8 mouse cellular contexts compared by ENCODE assay signal in genomic region chr7:126429503-126429898, GRCm38 (mm10). TPM values are rescaled to one million over a fixed set of nuclear protein-coding genes. Genes with fewer than 3 reads are reported as not detected.
DNase-seq lines count a peak whose midpoint lies in the region; ATAC-seq lines count a peak whose summit lies in the region.

No protein-coding gene starts in this region.

- DNase-seq in heart, postnatal 36 days = no peak
- DNase-seq in brain, adult 2 months (ENCODE audit: low read depth, low spot score) = peak; percentile 12
- no peak for DNase-seq in right cerebral cortex, postnatal 4 days
- DNase-seq in left cerebral cortex, postnatal 14 days (ENCODE audit: low spot score in 2 of 2) = no peak
- DNase-seq in right cerebral cortex, postnatal 25 days = no peak

- no peaks in the 10 kb centered on the region for H3K27me3 ChIP-seq in heart, embryonic 16.5 days (ENCODE audit: control insufficient read depth, insufficient read depth, low read length)
- no peaks in the 10 kb centered on the region for H3K27me3 ChIP-seq in hindbrain, embryonic 15.5 days
- no peaks in the 10 kb centered on the region for H3K27me3 ChIP-seq in midbrain, embryonic 15.5 days (replicated peaks)

- no peak; the same call in 1 of the 2 replicates for ATAC-seq in heart, embryonic 16.5 days (replicated peaks; ENCODE audit: extremely low read depth, insufficient read depth, low FRiP score)
- peak; percentile 49 for ATAC-seq in hindbrain, embryonic 15.5 days (ENCODE audit: low FRiP score, low read depth)
- ATAC-seq in midbrain, embryonic 15.5 days (replicated peaks) = peak; percentile 28

- 30% methylated on average over 15 of the region's 15 CpGs for WGBS in heart, embryonic 16.5 days
- 29% methylated on average over 15 of the region's 15 CpGs for WGBS in hindbrain, embryonic 15.5 days
- WGBS in midbrain, embryonic 15.5 days = 29% methylated on average over 15 of the region's 15 CpGs

- peak overlapping the region; percentile 64 for H3K9ac ChIP-seq in heart, embryonic 16.5 days (ENCODE audit: low read length)
- H3K9ac ChIP-seq in hindbrain, embryonic 15.5 days = peak overlapping the region; percentile 70
- H3K9ac ChIP-seq in midbrain, embryonic 15.5 days = peak overlapping the region; percentile 70

- intact Hi-C loops in heart, postnatal 36 days (cut with DNase I) = loop anchor here (2.0 kb wide), 2 partner anchors 31 to 45 kb away; partner anchors contain the start of gene Sh2b1
- intact Hi-C loops in left cerebral cortex, postnatal 14 days (cut with DNase I) = no loop called here

- no peaks in the 10 kb centered on the region for H3K36me3 ChIP-seq in heart, embryonic 16.5 days (ENCODE audit: control insufficient read depth, insufficient read depth)
- peaks cover 12% of the 10 kb centered on the region for H3K36me3 ChIP-seq in hindbrain, embryonic 15.5 days
- 0 out of 2 replicates have a peak, but pooled peaks cover 3% of the 10 kb centered on the region for H3K36me3 ChIP-seq in midbrain, embryonic 15.5 days (replicated peaks)

- peaks cover 5% of the 10 kb centered on the region; the same call in 1 of the 2 replicates for H3K9me3 ChIP-seq in heart, embryonic 16.5 days (replicated peaks; ENCODE audit: control insufficient read depth, low read length)
- no peaks in the 10 kb centered on the region for H3K9me3 ChIP-seq in hindbrain, embryonic 15.5 days
- H3K9me3 ChIP-seq in midbrain, embryonic 15.5 days = no peaks in the 10 kb centered on the region

- peak overlapping the region; percentile 67 for H3K4me3 ChIP-seq in heart, embryonic 16.5 days (ENCODE audit: low read length)
- H3K4me3 ChIP-seq in hindbrain, embryonic 15.5 days = peak overlapping the region; percentile 58
- peak overlapping the region; percentile 72 for H3K4me3 ChIP-seq in midbrain, embryonic 15.5 days

- H3K27ac ChIP-seq in heart, embryonic 16.5 days (ENCODE audit: low read length) = no peak overlapping the region
- H3K27ac ChIP-seq in hindbrain, embryonic 15.5 days (replicated peaks) = peak overlapping the region; percentile 91
- H3K27ac ChIP-seq in midbrain, embryonic 15.5 days = peak overlapping the region; percentile 84; the same call in 1 of the 2 replicates

- H3K4me2 ChIP-seq in heart, embryonic 16.5 days (ENCODE audit: low read depth, low read length) = peak overlapping the region; percentile 75
- H3K4me2 ChIP-seq in hindbrain, embryonic 15.5 days = peak overlapping the region; percentile 63
- peak overlapping the region; percentile 86 for H3K4me2 ChIP-seq in midbrain, embryonic 15.5 days

- H3K4me1 ChIP-seq in heart, embryonic 16.5 days (ENCODE audit: control insufficient read depth, insufficient read depth, low read length) = peaks cover 6% of the 10 kb centered on the region
- peaks cover 23% of the 10 kb centered on the region for H3K4me1 ChIP-seq in hindbrain, embryonic 15.5 days (replicated peaks)
- H3K4me1 ChIP-seq in midbrain, embryonic 15.5 days = peaks cover 14% of the 10 kb centered on the region

RNA-seq across cellular contexts. Expression of gene Rabep2, which starts 0.9 kb away (rescaled TPM):
- 22.1 and 22.2 TPM in 2 replicates for polyA plus RNA-seq in heart, embryonic 16.5 days (2015; fragmentation: Nextera tagmentation; extraction: Ambion mirVana)
- 1 to 10 TPM; 7.5 to 9.0 TPM for total RNA-seq in heart, postnatal 36 days (2021)
- polyA plus RNA-seq in hindbrain, embryonic 15.5 days (2015; fragmentation: Nextera tagmentation; extraction: Ambion mirVana) = 22.8 and 24.2 TPM in 2 replicates
- polyA plus RNA-seq in midbrain, embryonic 15.5 days (2015; fragmentation: Nextera tagmentation; extraction: Ambion mirVana) = 26.0 and 28.7 TPM in 2 replicates
- 10 to 100 TPM; 11.4 to 12.6 TPM for total RNA-seq in left cerebral cortex, postnatal 14 days (2021)

RNA-seq across cellular contexts. Expression of gene Cd19, which starts 14.8 kb away (rescaled TPM):
- 0.05 and 0.09 TPM in 2 replicates for polyA plus RNA-seq in heart, embryonic 16.5 days (2015; fragmentation: Nextera tagmentation; extraction: Ambion mirVana)
- 1 to 10 TPM in 1 of 2 experiments, under 1 TPM in 1; 0.44 to 1.5 TPM for total RNA-seq in heart, postnatal 36 days (2021)
- 0.06 and 0.08 TPM in 2 replicates for polyA plus RNA-seq in hindbrain, embryonic 15.5 days (2015; fragmentation: Nextera tagmentation; extraction: Ambion mirVana)
- 0.31 TPM in 1 of 2 replicates, not detected in the other for polyA plus RNA-seq in midbrain, embryonic 15.5 days (2015; fragmentation: Nextera tagmentation; extraction: Ambion mirVana)
- total RNA-seq in left cerebral cortex, postnatal 14 days (2021) = not detected

RNA-seq across cellular contexts. Expression of gene Nfatc2ip, which starts 33.0 kb away (rescaled TPM):
- 1.4 TPM in 2 replicates for polyA plus RNA-seq in heart, embryonic 16.5 days (2015; fragmentation: Nextera tagmentation; extraction: Ambion mirVana)
- 1 to 10 TPM; 3.9 to 4.6 TPM for total RNA-seq in heart, postnatal 36 days (2021)
- 2.7 and 3.5 TPM in 2 replicates for polyA plus RNA-seq in hindbrain, embryonic 15.5 days (2015; fragmentation: Nextera tagmentation; extraction: Ambion mirVana)
- polyA plus RNA-seq in midbrain, embryonic 15.5 days (2015; fragmentation: Nextera tagmentation; extraction: Ambion mirVana) = 2.2 and 2.6 TPM in 2 replicates
- total RNA-seq in left cerebral cortex, postnatal 14 days (2021) = 1 to 10 TPM; 5.1 to 7.4 TPM

RNA-seq across cellular contexts. Expression of gene Atp2a1, which starts 33.4 kb away (rescaled TPM):
- 1.4 and 6.4 TPM in 2 replicates for polyA plus RNA-seq in heart, embryonic 16.5 days (2015; fragmentation: Nextera tagmentation; extraction: Ambion mirVana)
- total RNA-seq in heart, postnatal 36 days (2021) = 1 to 10 TPM; 1.1 to 1.2 TPM
- polyA plus RNA-seq in hindbrain, embryonic 15.5 days (2015; fragmentation: Nextera tagmentation; extraction: Ambion mirVana) = 0.55 and 0.71 TPM in 2 replicates
- polyA plus RNA-seq in midbrain, embryonic 15.5 days (2015; fragmentation: Nextera tagmentation; extraction: Ambion mirVana) = 0.34 and 0.58 TPM in 2 replicates
- total RNA-seq in left cerebral cortex, postnatal 14 days (2021) = under 1 TPM in 1 of 2 experiments, not detected in 1; 0.21 TPM

RNA-seq across cellular contexts. Expression of gene Sh2b1, which starts 45.7 kb away (rescaled TPM):
- polyA plus RNA-seq in heart, embryonic 16.5 days (2015; fragmentation: Nextera tagmentation; extraction: Ambion mirVana) = 44.3 and 46.0 TPM in 2 replicates
- total RNA-seq in heart, postnatal 36 days (2021) = 10 to 100 TPM; 40.0 to 42.2 TPM
- polyA plus RNA-seq in hindbrain, embryonic 15.5 days (2015; fragmentation: Nextera tagmentation; extraction: Ambion mirVana) = 70.9 and 77.1 TPM in 2 replicates
- 84.3 and 87.0 TPM in 2 replicates for polyA plus RNA-seq in midbrain, embryonic 15.5 days (2015; fragmentation: Nextera tagmentation; extraction: Ambion mirVana)
- total RNA-seq in left cerebral cortex, postnatal 14 days (2021) = 10 to 100 TPM; 68.4 to 75.0 TPM
